Mouse (Mus musculus) heart, adult 2 months (tissue): Measurements from ENCODE around the gene 2610301B20Rik. TPM values are rescaled to one million over a fixed set of nuclear protein-coding genes. Genes with fewer than 3 reads are reported as not detected.

Experiments
- DNase-seq, 2 experiments: peaks; one replicate each; pipeline ENCODE4 v3.0.0; 2021
- H3K27ac ChIP-seq: fragments of 200-600 bp; 2 replicates; pipeline ENCODE4 v1.8.1; 2022
- H3K27me3 ChIP-seq: fragments of 200-500 bp; 2 replicates; pipeline ENCODE4 v1.6.1; 2012; ENCODE audit warnings: mild to moderate bottlenecking, low read length, inconsistent platforms, mixed read lengths; ENCODE audit not compliant: control insufficient read depth, insufficient read depth
- H3K36me3 ChIP-seq: fragments of 200-500 bp; 2 replicates; pipeline ENCODE4 v1.6.1; 2012; ENCODE audit warnings: low read length, inconsistent platforms; ENCODE audit not compliant: control insufficient read depth, insufficient read depth
- H3K4me1 ChIP-seq: fragments of 200-500 bp; 2 replicates; pipeline ENCODE4 v1.6.1; 2011; ENCODE audit warnings: low read length; ENCODE audit not compliant: control insufficient read depth, insufficient read depth
- H3K4me3 ChIP-seq: fragments of 200-600 bp; 2 replicates; pipeline ENCODE4 v1.8.1; 2022
- H3K79me2 ChIP-seq: fragments of 200-500 bp; replicated peaks from 2 replicates; pipeline ENCODE4 v1.6.1; 2012; ENCODE audit warnings: mild to moderate bottlenecking, inconsistent platforms, low read length, moderate library complexity, mixed read lengths; ENCODE audit not compliant: control insufficient read depth, insufficient read depth
- H3K9ac ChIP-seq: fragments of 200-500 bp; 2 replicates; pipeline ENCODE4 v1.6.1; 2012; ENCODE audit warnings: low read depth, mild to moderate bottlenecking, control low read depth, inconsistent platforms, low read length, mixed read lengths
- CTCF ChIP-seq: fragments of 200-600 bp; IDR thresholded peaks from 2 replicates; pipeline ENCODE4 v1.8.1; 2022; ENCODE audit warnings: antibody characterized with exemption, mild to moderate bottlenecking, moderate library complexity
- EP300 ChIP-seq: fragments of 200-500 bp; IDR thresholded peaks from 2 replicates; pipeline ENCODE4 v1.6.1; 2011; ENCODE audit warnings: low read depth, low read length, control low read depth; ENCODE audit not compliant: insufficient read depth
- POLR2A ChIP-seq: fragments of 200-500 bp; IDR thresholded peaks from 2 replicates; pipeline ENCODE4 v1.6.1; 2011; ENCODE audit warnings: mild to moderate bottlenecking, low read depth, low read length, control low read depth; ENCODE audit not compliant: insufficient read depth
- WGBS: fragments of 180-500 bp; shearing (Covaris S2); methylation state at CpG from one replicate; pipeline ENCODE4 v1.1.7; 2018; 5-methylcytosine and 5-hydroxymethylcytosine counted together
- intact Hi-C: fragments of 180-260 bp; cut with DNase I; formaldehyde crosslinking; loops from one replicate; pipeline ENCODE4 v1.15.1; 2025
- polyA plus RNA-seq: library from polyadenylated mRNA; depleted of rRNA; stranded (reverse); fragments of >200 nt; gene quantifications from 2 replicates; pipeline ENCODE4 v1.2.3, GENCODE M21; 2012
- total RNA-seq, 2 experiments: library from RNA; stranded (reverse); gene quantifications; 2 replicates each; pipeline ENCODE4 v1.2.3; 2021

The 2610301B20Rik gene
- total and polyA plus RNA-seq, 3 experiments = 5.0 to 7.4 (median 5.1) TPM

DNA sequence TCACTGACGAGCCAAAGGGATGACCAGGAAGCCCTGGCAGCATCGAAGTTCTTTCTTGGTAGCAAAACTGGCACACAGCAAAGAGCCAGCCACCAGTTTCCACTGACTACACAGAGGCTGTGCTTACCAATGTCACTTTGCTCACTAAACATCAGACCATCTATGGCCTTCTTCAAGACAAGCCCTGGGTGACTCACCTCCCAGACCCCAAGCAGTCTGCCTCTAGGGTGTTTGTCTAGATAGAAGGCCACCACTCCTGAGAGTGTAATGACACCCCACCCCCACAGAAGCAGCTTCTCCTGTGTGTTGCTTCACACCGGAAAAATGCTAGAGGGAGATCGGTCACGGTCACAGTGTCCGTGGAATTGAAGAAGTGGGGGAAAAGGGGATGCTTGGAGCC, 45.7 kb downstream of the 2610301B20Rik start:
- WGBS = 92% methylated on average over 6 of the region's 6 CpGs
- H3K79me2 ChIP-seq = no peaks in the 10 kb centered on the region
- intact Hi-C loops = loop anchor here (5.0 kb wide), 1 partner anchor 42 kb away; no protein-coding TSS in a partner anchor
- H3K27ac ChIP-seq = no peak overlapping the region
- H3K27me3 ChIP-seq = no peaks in the 10 kb centered on the region
- no peak overlapping the region for H3K4me3 ChIP-seq
- no peak overlapping the region for H3K9ac ChIP-seq
- peak in 1 of 2 experiments; percentile 15 for DNase-seq
- H3K4me1 ChIP-seq = peaks cover 2% of the 10 kb centered on the region
- TF ChIP-seq POLR2A (no peak), EP300 (no peak), CTCF (no peak)
- no peaks in the 10 kb centered on the region for H3K36me3 ChIP-seq

DNA sequence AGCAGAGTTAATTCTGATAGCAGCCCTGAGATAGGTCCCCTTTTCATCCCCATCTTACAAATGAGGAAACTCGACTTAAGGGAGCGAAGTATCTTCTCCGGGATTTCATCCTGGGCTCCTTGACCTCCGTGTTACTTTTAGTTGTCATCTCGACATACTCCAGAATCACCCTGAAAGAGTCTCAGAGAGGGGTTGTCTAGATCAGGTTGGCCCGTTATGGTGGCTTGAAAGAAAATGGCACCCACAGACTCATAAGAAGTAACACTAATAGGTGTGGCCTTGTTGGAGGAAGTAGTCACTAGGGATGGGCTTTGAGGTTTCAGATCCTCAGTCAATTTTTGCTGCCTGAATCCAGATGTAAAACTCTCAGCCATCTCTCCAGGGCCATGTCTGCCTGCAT, 46.3 kb downstream of the 2610301B20Rik start:
- H3K27ac ChIP-seq = no peak overlapping the region
- H3K79me2 ChIP-seq = no peaks in the 10 kb centered on the region
- no peak overlapping the region for H3K9ac ChIP-seq
- H3K4me3 ChIP-seq = no peak overlapping the region
- no peaks in the 10 kb centered on the region for H3K36me3 ChIP-seq
- intact Hi-C loops = loop anchor here (5.0 kb wide), 1 partner anchor 42 kb away; no protein-coding TSS in a partner anchor
- DNase-seq = peak in 1 of 2 experiments; percentile 10
- H3K27me3 ChIP-seq = no peaks in the 10 kb centered on the region
- WGBS = 88% methylated on average over 6 of the region's 6 CpGs
- TF ChIP-seq EP300 (no peak), POLR2A (no peak), CTCF (no peak)
- peaks cover 2% of the 10 kb centered on the region for H3K4me1 ChIP-seq

DNA sequence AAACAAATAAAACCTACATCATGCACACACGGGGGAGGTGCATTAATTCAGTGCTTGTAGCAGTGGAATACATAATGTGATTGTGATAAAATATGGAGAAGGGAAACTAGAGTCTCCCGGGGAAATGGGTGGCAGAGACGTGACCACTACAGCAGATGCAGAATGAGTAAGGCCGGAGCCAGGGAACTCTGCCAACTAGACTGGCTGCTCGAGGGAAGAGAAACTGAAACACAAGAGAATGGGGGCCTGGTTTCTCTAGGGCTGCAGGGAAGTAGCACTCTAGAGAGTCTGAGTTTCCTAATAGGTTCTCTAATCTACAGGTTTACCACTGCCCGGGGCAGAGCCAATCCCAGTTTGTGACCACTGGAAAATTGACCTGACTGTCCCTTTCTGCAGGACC, 48.9 kb downstream of the 2610301B20Rik start:
- Histone ChIP-seq H3K27ac (no peak overlapping the region), H3K9ac (no peak overlapping the region), H3K4me3 (no peak overlapping the region), H3K4me1 (peaks cover 2% of the 10 kb centered on the region), H3K79me2 (no peaks in the 10 kb centered on the region), H3K36me3 (no peaks in the 10 kb centered on the region), H3K27me3 (no peaks in the 10 kb centered on the region)
- intact Hi-C loops = loop anchor here (5.0 kb wide), 1 partner anchor 39 kb away; no protein-coding TSS in a partner anchor
- 23% methylated on average over 6 of the region's 6 CpGs for WGBS
- DNase-seq = peak; percentile 59 to 80
- TF ChIP-seq POLR2A (no peak), CTCF (no peak), EP300 (no peak)

DNA sequence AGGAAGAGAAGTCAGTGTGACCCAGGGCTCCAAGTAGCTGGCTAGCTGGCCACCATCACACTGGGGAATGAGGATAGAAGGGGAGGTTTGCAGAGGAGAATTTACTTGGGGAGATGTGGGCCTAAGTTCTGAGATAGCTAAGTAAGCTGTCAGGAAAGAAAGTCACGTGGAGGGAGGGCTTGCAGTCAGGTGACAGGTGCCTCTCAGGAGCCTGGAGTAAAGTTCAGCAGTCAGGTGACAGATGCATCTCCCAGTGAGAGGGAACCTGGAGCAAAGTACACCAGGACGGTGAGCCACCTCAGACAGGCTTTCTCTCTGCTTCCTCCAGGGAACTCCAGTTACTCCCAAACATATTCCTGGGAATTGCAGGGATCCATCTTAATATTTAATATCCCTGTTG, 49.8 kb downstream of the 2610301B20Rik start:
- Histone ChIP-seq H3K9ac (no peak overlapping the region), H3K79me2 (no peaks in the 10 kb centered on the region), H3K4me3 (no peak overlapping the region), H3K27ac (no peak overlapping the region), H3K4me1 (peaks cover 2% of the 10 kb centered on the region), H3K36me3 (no peaks in the 10 kb centered on the region), H3K27me3 (no peaks in the 10 kb centered on the region)
- TF ChIP-seq CTCF = no peak
- no peak for TF ChIP-seq EP300
- WGBS = 93% methylated on average over 2 of the region's 2 CpGs
- DNase-seq = no peak
- intact Hi-C loops = loop anchor here (5.0 kb wide), 1 partner anchor 38 kb away; no protein-coding TSS in a partner anchor

DNA sequence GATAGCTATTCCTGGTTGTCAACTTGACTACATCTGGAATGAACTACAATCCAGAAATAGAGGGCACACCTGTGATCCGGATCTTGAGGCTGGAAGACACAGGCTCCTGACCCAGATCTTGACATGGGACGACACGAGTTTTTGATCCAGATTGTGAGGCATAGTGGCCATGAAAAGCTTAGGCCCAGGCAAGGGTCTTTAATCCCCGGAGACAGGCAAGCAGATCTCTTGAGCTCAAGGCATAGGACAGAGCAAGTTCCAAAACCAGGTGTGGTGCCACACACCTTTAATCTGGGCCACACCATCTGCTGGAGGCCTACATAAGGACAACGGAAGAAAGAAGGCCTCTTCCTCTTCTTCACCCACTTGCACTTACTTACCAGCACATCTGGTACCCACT, 50.2 kb downstream of the 2610301B20Rik start:
- no peak for DNase-seq
- Histone ChIP-seq H3K79me2 (no peaks in the 10 kb centered on the region), H3K27me3 (no peaks in the 10 kb centered on the region), H3K9ac (no peak overlapping the region), H3K4me3 (no peak overlapping the region), H3K27ac (no peak overlapping the region), H3K36me3 (no peaks in the 10 kb centered on the region), H3K4me1 (peaks cover 2% of the 10 kb centered on the region)
- intact Hi-C loops = loop anchor here (5.0 kb wide), 1 partner anchor 38 kb away; no protein-coding TSS in a partner anchor
- TF ChIP-seq CTCF (no peak), EP300 (no peak), POLR2A (no peak)
- 92% methylated on average over 5 of the region's 5 CpGs for WGBS

DNA sequence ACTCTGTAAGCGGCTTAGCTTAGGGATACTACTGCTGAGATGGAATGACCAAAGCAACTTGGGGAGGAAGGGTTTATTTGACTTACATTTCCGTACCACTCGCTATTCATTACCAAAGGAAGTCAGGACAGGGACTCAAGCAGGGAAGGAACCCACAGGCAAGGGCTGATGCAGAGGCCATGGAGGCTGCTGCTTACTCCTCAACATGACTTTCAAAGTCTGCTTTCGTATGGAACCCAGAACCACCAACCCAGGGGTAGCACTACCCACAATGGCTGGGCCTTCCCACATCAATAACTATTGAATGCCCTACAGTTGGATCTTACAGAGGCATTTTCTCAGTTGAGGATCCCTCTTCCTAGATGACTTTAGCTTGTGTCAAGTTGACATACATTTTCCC, 52.1 kb downstream of the 2610301B20Rik start:
- WGBS = 72% methylated on average over 4 of the region's 4 CpGs
- H3K4me1 ChIP-seq = peaks cover 2% of the 10 kb centered on the region
- TF ChIP-seq CTCF (no peak), EP300 (no peak), POLR2A (no peak)
- H3K27me3 ChIP-seq = no peaks in the 10 kb centered on the region
- DNase-seq = no peak
- no peaks in the 10 kb centered on the region for H3K79me2 ChIP-seq
- H3K4me3 ChIP-seq = no peak overlapping the region
- no peak overlapping the region for H3K27ac ChIP-seq
- H3K36me3 ChIP-seq = no peaks in the 10 kb centered on the region
- no peak overlapping the region for H3K9ac ChIP-seq
- intact Hi-C loops = no loop called here
